Mouse (Mus musculus) splenic B cell, adult 2 months (primary cell): ENCODE data around the gene Chd4.

Experiments used
- DNase-seq: peaks from one replicate; pipeline ENCODE4 v3.0.0-alpha.2; 2011; ENCODE audit warnings: low read depth, low spot score
- H3K27me3 ChIP-seq: 2 replicates; pipeline ENCODE4 v1.6.1; 2012; ENCODE audit warnings: mild to moderate bottlenecking, low read length, moderate library complexity, mixed read lengths; ENCODE audit not compliant: control insufficient read depth, poor library complexity, insufficient read depth, severe bottlenecking
- H3K36me3 ChIP-seq: 2 replicates; pipeline ENCODE4 v1.6.1; 2012; ENCODE audit warnings: mild to moderate bottlenecking, low read length, moderate library complexity, mixed read lengths; ENCODE audit not compliant: control insufficient read depth, poor library complexity, insufficient read depth, severe bottlenecking

Gene Chd4

GRCm38 (mm10) chr6:125101444-125101843, 5.7 kb downstream of the Chd4 start:
- H3K27me3 ChIP-seq = no peaks in the 10 kb centered on the region
- peaks cover 23% of the 10 kb centered on the region for H3K36me3 ChIP-seq
- no peak for DNase-seq

DNA sequence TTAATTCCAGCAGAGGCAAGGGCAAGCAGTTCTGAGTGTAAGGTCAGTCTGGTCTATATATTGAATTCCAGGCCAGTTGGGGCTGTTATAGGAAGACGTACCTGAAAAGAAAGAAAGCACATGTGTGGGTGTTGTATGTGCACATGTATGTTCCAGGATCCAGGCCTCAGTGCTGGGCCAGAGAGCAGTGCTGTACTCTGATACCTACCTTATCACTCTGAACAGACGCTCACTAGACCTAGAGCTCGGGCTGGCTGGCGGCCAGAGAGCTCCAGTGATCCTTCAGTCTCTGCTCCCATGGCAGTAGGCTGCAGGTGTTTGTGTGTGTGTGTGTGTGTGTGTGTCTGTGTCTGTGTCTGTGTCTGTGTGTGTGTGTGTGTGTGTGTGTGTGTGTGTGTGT, 8.4 kb downstream of the Chd4 start:
- H3K27me3 ChIP-seq = no peaks in the 10 kb centered on the region
- DNase-seq = no peak
- peaks cover 33% of the 10 kb centered on the region for H3K36me3 ChIP-seq

DNA sequence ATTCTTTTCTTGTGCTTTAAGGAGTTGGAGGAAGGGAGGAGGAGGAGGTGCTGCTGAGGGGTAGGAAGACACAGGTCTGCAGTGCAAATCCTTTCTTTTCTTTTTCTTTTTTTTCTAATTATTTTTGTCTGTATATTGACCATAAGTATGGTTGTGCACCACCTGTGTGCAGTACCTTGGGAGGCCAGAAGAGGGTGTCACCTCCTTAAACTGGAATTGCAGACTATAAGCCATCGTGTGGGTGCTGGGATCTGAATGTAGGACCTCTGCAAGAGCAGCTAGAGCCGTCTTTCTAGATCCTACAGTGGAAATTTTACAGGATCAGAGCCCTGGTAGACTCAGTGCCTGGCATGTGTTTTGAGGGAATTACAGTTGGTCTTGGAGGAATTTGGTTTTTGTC, 11.9 kb downstream of the Chd4 start:
- Histone ChIP-seq H3K27me3 (no peaks in the 10 kb centered on the region), H3K36me3 (peaks cover 31% of the 10 kb centered on the region)
- no peak for DNase-seq

GRCm38 (mm10) chr6:125109371-125109770, 13.6 kb downstream of the Chd4 start:
- DNase-seq = no peak
- Histone ChIP-seq H3K36me3 (peaks cover 35% of the 10 kb centered on the region), H3K27me3 (no peaks in the 10 kb centered on the region)

DNA sequence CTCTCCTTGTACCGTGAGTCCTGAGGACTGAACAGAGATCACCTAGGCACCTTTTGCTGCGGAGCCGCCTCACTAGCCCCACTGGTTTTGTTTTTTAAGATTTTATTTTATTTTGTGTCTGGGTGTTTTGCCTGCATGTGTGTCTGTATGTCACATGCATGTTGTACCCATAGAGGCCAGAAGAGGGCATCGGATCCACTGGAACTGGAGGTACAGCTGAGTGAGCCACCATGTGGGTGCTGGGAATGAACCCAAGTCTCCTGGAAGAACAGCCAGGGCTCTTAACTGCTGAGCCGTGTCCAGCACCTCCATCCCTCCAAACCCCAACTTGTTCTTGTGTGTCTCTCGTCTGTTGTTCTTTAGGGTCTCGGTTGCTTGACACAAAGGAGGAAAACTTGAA, 15.1 kb downstream of the Chd4 start:
- DNase-seq = peak; percentile 62
- Histone ChIP-seq H3K36me3 (peaks cover 32% of the 10 kb centered on the region), H3K27me3 (no peaks in the 10 kb centered on the region)

DNA sequence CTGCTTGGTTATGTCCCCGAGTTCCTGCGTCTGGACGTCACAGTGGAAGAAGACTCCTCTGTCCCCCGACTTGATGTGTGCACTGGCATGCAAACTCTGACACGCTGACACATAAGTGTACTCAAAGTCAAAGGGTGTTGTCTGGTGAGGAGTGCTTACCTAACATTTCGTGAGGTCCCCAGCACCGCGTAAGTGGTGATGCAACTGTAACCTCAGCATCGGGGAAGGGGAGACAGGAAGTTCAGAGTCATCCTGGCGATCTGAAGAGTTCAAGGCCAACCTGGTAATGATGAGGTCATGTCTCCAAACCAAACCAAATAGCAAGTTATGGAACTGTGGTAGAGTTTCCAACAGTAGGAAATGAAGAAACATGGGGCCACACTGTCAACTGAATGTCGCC, 16.8 kb downstream of the Chd4 start:
- Histone ChIP-seq H3K27me3 (no peaks in the 10 kb centered on the region), H3K36me3 (peaks cover 33% of the 10 kb centered on the region)
- no peak for DNase-seq

DNA sequence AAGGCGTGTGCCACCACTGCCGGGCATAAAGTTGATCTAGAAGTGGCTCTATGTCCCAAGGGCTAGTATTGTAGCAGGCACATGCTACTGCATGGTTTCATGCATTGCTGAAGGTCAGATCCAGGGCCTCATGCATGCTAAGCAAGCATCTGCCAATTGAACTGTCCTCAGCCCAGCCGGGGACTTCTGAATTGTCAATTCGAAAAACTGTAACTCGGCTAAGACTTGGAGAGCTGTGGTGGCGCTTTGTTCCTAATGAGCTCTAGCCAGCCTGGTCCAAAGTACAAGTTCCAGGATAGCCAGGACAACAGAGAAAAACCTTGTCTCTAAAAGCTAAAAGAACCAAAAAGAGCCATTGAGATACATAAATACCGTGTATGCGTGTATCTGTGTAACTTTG, 23.6 kb downstream of the Chd4 start:
- H3K36me3 ChIP-seq = peaks cover 49% of the 10 kb centered on the region
- no peak for DNase-seq
- no peaks in the 10 kb centered on the region for H3K27me3 ChIP-seq

DNA sequence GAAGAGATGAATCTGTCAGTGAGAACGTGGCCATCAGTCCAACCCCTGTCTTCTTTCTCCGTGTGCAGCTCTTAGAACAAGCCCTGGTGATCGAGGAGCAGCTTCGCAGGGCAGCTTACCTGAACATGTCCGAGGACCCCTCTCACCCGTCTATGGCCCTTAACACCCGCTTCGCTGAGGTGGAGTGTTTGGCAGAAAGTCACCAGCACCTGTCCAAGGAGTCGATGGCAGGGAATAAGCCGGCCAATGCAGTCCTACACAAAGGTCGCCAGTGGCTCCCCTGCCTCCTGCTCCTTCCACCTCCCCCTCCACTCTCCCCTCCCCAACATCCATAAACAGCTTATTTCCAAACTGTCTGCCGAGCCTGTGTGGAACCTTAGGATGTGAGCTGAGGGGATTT, 32.9 kb downstream of the Chd4 start:
- no peak for DNase-seq
- Histone ChIP-seq H3K27me3 (no peaks in the 10 kb centered on the region), H3K36me3 (peaks cover 8% of the 10 kb centered on the region)

GRCm38 (mm10) chr6:125129710-125130402, 34.1 kb downstream of the Chd4 start:
- DNase-seq = no peak
- Histone ChIP-seq H3K27me3 (no peaks in the 10 kb centered on the region), H3K36me3 (peaks cover 5% of the 10 kb centered on the region)

- peak; percentile 97 for DNase-seq
- H3K27me3 ChIP-seq = no peaks in the 10 kb centered on the region
- H3K36me3 ChIP-seq = peaks cover 5% of the 10 kb centered on the region
Measured at GRCm38 (mm10) chr6:125131302-125132156, 35.7 kb downstream of the Chd4 start, which contains the start of gene Nop2. Nop2 (plus strand) TSS chr6:125131909.

DNA sequence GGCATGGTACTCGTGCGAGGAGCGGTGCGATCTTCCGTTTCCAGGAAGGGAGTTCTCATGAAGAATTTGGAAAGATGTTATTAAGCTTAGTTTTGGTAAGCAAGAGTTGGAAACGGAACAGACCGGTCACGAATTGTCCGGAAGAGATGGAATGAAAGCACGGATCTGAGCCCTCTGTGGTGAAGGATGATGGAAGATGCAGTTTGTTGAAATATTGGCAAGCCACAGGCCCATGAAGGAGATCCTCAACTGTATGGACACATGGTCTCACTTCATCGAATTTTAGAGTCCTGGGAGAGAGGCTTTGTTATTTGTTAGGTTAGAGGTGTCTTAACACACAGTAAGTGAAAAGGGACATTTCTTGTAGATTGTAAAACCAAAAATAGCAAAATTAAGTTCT, 36.7 kb downstream of the Chd4 start:
- no peaks in the 10 kb centered on the region for H3K27me3 ChIP-seq
- DNase-seq = no peak

GRCm38 (mm10) chr6:125137002-125137671, 41.4 kb downstream of the Chd4 start:
- Histone ChIP-seq H3K27me3 (no peaks in the 10 kb centered on the region), H3K36me3 (peaks cover 12% of the 10 kb centered on the region)
- peak; percentile 65 for DNase-seq

More for the DNA sequence above, 36.7 kb downstream of the Chd4 start:
- peaks cover 4% of the 10 kb centered on the region; the same call in 1 of the 2 replicates for H3K36me3 ChIP-seq

DNA sequence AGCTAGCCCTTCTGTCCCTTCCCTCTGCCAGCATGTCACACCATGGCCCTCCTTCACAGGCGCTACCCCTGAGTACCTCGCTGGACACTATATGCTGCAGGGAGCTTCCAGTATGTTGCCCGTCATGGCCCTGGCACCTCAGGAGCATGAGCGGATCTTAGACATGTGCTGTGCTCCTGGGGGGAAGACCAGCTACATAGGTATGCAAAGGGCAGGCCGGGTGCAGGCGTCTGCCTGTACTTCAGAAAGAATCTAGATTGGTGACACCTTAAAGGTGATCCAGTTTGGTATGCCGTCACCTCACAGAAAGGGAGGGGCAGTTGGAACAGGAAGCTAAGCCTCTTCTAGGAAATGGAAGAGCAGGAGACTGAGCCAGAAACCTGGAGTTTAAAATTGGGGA, 44.0 kb downstream of the Chd4 start:
- peaks cover 12% of the 10 kb centered on the region for H3K36me3 ChIP-seq
- no peaks in the 10 kb centered on the region for H3K27me3 ChIP-seq
- DNase-seq = no peak

- Histone ChIP-seq H3K27me3 (no peaks in the 10 kb centered on the region), H3K36me3 (peaks cover 8% of the 10 kb centered on the region)
- DNase-seq = no peak
Measured at GRCm38 (mm10) chr6:125142436-125142835, 46.7 kb downstream of the Chd4 start.

- no peak for DNase-seq
Measured at GRCm38 (mm10) chr6:125143128-125143527, 47.3 kb downstream of the Chd4 start.

More at GRCm38 (mm10) chr6:125143128-125143527, 47.3 kb downstream of the Chd4 start:
- Histone ChIP-seq H3K36me3 (peaks cover 8% of the 10 kb centered on the region), H3K27me3 (no peaks in the 10 kb centered on the region)
